Mouse (Mus musculus): ENCODE measurements around the gene Cbr4. TPM values are rescaled to one million over a fixed set of nuclear protein-coding genes. Genes with fewer than 3 reads are reported as not detected.

The Cbr4 gene
- total and polyA plus RNA-seq, 3 experiments, result 37.0 to 59.1 (median 40.2) TPM

DNA sequence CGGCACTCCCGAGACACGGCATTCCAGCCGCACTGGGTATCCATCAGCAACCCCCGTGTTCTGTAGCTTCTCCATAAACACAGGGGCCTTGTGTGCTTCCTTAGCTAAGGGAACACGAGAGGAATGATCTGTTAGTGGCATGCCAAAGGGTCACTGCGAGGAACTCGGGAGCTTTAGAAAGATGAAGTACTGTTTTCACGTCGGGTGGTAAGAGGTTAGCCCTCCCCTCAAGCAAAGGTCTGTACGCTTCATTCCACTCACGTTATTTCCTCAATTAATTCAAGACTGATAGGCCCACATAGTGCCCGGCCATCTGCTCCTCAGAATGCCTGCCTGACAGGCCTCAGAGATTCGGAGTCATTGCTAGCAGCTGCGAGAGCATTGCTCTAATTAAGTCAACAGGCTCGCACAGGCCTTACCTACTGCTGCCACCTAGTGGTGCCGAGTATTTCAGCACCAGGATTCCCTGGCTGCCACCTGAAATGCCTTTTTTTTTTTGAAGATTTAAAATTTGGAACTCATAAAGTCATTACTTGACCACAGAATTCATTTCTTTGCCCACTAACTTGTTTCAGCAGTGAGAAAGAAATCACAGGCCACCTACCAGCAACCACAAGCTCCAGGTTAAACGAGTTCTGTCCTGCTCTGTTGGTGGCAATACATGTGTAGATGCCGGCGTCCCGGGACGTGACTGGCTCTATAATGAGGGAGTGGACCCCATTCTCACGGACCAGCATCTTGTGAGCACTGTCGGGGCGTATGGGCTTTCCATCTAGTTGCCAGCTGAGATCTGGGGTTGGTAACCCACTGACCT, 28.6 kb downstream of the Cbr4 start (continued):
- TF ChIP-seq MAZ (IDR thresholded peaks at IDR 0.05; ENCODE audit: low read depth, low read length) (no peak), POLR2AphosphoS2 (IDR thresholded peaks at IDR 0.05; ENCODE audit: low read depth, low read length) (no peak), MAX (IDR thresholded peaks at IDR 0.05; ENCODE audit: low read length) (0 out of 2 replicates have a peak, but pooled peaks have one; percentile 29), UBTF (IDR thresholded peaks at IDR 0.05; ENCODE audit: low read depth, low read length) (no peak), TCF12 (IDR thresholded peaks at IDR 0.05; ENCODE audit: low read depth, low read length) (no peak), IRF4 (IDR thresholded peaks at IDR 0.05; ENCODE audit: low read depth, low read length) (peak; percentile 48), ZNF384 (IDR thresholded peaks at IDR 0.05; ENCODE audit: low read depth, low read length) (peak; percentile 81), RCOR1 (conservative IDR thresholded peaks at IDR 0.05; ENCODE audit: low read depth, low read length) (no peak), BHLHE40 (IDR thresholded peaks at IDR 0.05; ENCODE audit: low read depth, low read length) (0 out of 2 replicates have a peak, but pooled peaks have one; percentile 18), TBP (conservative IDR thresholded peaks at IDR 0.05; ENCODE audit: low read depth, low read length) (no peak), USF2 (conservative IDR thresholded peaks at IDR 0.05; ENCODE audit: low read depth, low read length) (no peak), E2F4 (IDR thresholded peaks at IDR 0.05; ENCODE audit: insufficient replicate concordance, low read depth, low read length) (no peak), ZC3H11A (IDR thresholded peaks at IDR 0.05; ENCODE audit: low read depth, low read length) (peak; percentile 40; the same call in 1 of the 2 replicates), ETS1 (conservative IDR thresholded peaks at IDR 0.05; ENCODE audit: low read depth, low read length) (no peak), POLR2A (IDR thresholded peaks at IDR 0.05; ENCODE audit: low read depth, low read length) (no peak), CTCF (conservative IDR thresholded peaks at IDR 0.05 in 1 of 2, IDR thresholded peaks at IDR 0.05 in 1 of 2; ENCODE audit: low read depth in 2 of 2, low read length in 2 of 2) (peak; percentile 76 to 91), ZMIZ1 (IDR thresholded peaks at IDR 0.05; ENCODE audit: low read depth, low read length) (no peak), MAFK (IDR thresholded peaks at IDR 0.05; ENCODE audit: insufficient replicate concordance, low read length) (no peak), CHD2 (IDR thresholded peaks at IDR 0.05; ENCODE audit: low read length) (no peak), RAD21 (IDR thresholded peaks at IDR 0.05; ENCODE audit: low read depth, low read length) (peak; percentile 89)

GRCm38 (mm10) chr8:61516745-61517501, 29.4 kb downstream of the Cbr4 start:
- in situ Hi-C loops (cut with MboI; ENCODE audit: low pct_ligation_motif_present, low pct_unique_long_range_greater_than_20kb, low sequenced_read_pairs), result loop anchor here (25.0 kb wide), 3 partner anchors 455 to 1005 kb away; partner anchors contain the start of genes Aadat and Gm10283
- no peak for DNase-seq (ENCODE audit: extremely low read depth)
- dilution Hi-C loops (cut with MboI; ENCODE audit: extremely low pct_ligation_motif_present, extremely low pct_unique_long_range_greater_than_20kb, low sequenced_read_pairs), result no loop called here
- Histone ChIP-seq H3K4me2 (ENCODE audit: insufficient read depth, low read depth, poor library complexity, severe bottlenecking) (0 out of 2 replicates have a peak overlapping the region, but pooled peaks have one; percentile 35), H3K9me3 (replicated peaks; ENCODE audit: low read length) (no peaks in the 10 kb centered on the region), H3K27ac (ENCODE audit: insufficient read depth, low read depth) (no peak overlapping the region), H3K4me1 (ENCODE audit: control insufficient read depth in 1 of 2, insufficient read depth in 2 of 2) (peaks cover 3 to 18% of the 10 kb centered on the region in 2 experiments; a peak in 3 of 4 replicates), H3K27me3 (replicated peaks) (no peaks in the 10 kb centered on the region), H3K4me3 (replicated peaks in 1 of 3; ENCODE audit: low read depth in 2 of 3, low read length in 2 of 3, poor library complexity in 1 of 3) (no peak overlapping the region), H3K9ac (ENCODE audit: insufficient read depth, low read depth) (no peak overlapping the region), H3K79me2 (replicated peaks; ENCODE audit: control insufficient read depth, extremely low read depth, insufficient read depth, poor library complexity, severe bottlenecking) (no peaks in the 10 kb centered on the region), H3K36me3 (replicated peaks in 1 of 2; ENCODE audit: control insufficient read depth in 1 of 2, insufficient read depth in 1 of 2, low read length in 1 of 2) (peaks cover 6 to 33% of the 10 kb centered on the region in 2 experiments)
- TF ChIP-seq ZMIZ1 (IDR thresholded peaks at IDR 0.05; ENCODE audit: low read depth, low read length) (no peak), ETS1 (conservative IDR thresholded peaks at IDR 0.05; ENCODE audit: low read depth, low read length) (no peak), POLR2A (IDR thresholded peaks at IDR 0.05; ENCODE audit: low read depth, low read length) (no peak), RCOR1 (conservative IDR thresholded peaks at IDR 0.05; ENCODE audit: low read depth, low read length) (no peak), MEF2A (IDR thresholded peaks at IDR 0.05; ENCODE audit: borderline replicate concordance, low read depth, low read length) (no peak), IRF4 (IDR thresholded peaks at IDR 0.05; ENCODE audit: low read depth, low read length) (no peak), ZKSCAN1 (IDR thresholded peaks at IDR 0.05; ENCODE audit: borderline replicate concordance, low read depth, low read length) (no peak), MAFK (IDR thresholded peaks at IDR 0.05; ENCODE audit: insufficient replicate concordance, low read length) (no peak), CHD1 (IDR thresholded peaks at IDR 0.05; ENCODE audit: low read depth, low read length) (no peak), NELFE (IDR thresholded peaks at IDR 0.05; ENCODE audit: low read depth, low read length) (no peak), TBP (conservative IDR thresholded peaks at IDR 0.05; ENCODE audit: low read depth, low read length) (no peak), TCF12 (IDR thresholded peaks at IDR 0.05; ENCODE audit: low read depth, low read length) (no peak), KAT2A (IDR thresholded peaks at IDR 0.05; ENCODE audit: insufficient replicate concordance, low read length) (no peak), E2F4 (IDR thresholded peaks at IDR 0.05; ENCODE audit: insufficient replicate concordance, low read depth, low read length) (no peak), ZNF384 (IDR thresholded peaks at IDR 0.05; ENCODE audit: low read depth, low read length) (no peak), USF1 (IDR thresholded peaks at IDR 0.05; ENCODE audit: low read depth, low read length) (no peak), EP300 (IDR thresholded peaks at IDR 0.05; ENCODE audit: low read length) (no peak), JUND (conservative IDR thresholded peaks at IDR 0.05; ENCODE audit: low read depth, low read length) (no peak)

All from CH12.LX (cell line).